9 mouse cellular contexts compared by ENCODE assay signal in the genomic region with DNA sequence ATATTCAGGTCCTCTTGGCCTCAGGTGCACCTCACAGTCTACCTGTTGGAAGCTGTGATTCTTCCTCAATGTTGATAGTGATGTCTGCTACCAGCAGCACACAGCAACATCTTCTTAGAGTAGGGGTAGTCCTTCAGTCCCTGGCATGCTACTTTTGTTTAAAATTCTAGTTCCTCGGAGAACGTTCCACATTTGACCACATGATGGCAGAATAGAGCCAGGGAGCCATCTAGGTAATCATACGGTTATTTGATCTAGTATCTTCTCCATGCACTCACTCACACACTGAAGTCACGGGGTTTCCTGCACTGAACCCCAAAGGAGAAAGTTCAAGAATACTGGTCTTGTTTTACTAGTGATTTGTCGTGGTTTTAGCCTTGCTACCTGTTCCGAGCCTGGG.
DNase-seq lines count a peak whose midpoint lies in the region; ATAC-seq and TF ChIP-seq lines count a peak whose summit lies in the region.
"Had no signal": no experiment of that assay in that cellular context is flagged by ENCODE, and none has a peak within 500 bp of the region (broad histone marks: within the 10 kb centered on the region; RNA-seq: fewer than 3 reads in every experiment).

No protein-coding gene starts in this region.

- H3K27ac ChIP-seq in forebrain, embryonic 14.5 days (ENCODE audit: low read depth, low read length), result no peak overlapping the region
- H3K27ac ChIP-seq in forebrain, embryonic 15.5 days (replicated peaks), result no peak overlapping the region
- no peak overlapping the region for H3K27ac ChIP-seq in midbrain, embryonic 11.5 days (ENCODE audit: low read depth, low read length)
- no peak overlapping the region for H3K27ac ChIP-seq in midbrain, embryonic 16.5 days (ENCODE audit: low read length)
- no peak overlapping the region for H3K27ac ChIP-seq in hindbrain, postnatal 0 days
- no peak overlapping the region for H3K27ac ChIP-seq in forebrain, embryonic 13.5 days
- H3K27ac ChIP-seq: heart, embryonic 15.5 days had no signal

- H3K4me2 ChIP-seq in forebrain, embryonic 14.5 days (ENCODE audit: low read length), result no peak overlapping the region
- H3K4me2 ChIP-seq in forebrain, embryonic 15.5 days (replicated peaks), result no peak overlapping the region
- H3K4me2 ChIP-seq in midbrain, embryonic 11.5 days, result no peak overlapping the region
- H3K4me2 ChIP-seq in midbrain, embryonic 16.5 days (ENCODE audit: low read length), result no peak overlapping the region
- no peak overlapping the region for H3K4me2 ChIP-seq in hindbrain, postnatal 0 days (ENCODE audit: low read depth, low read length)
- H3K4me2 ChIP-seq in forebrain, embryonic 13.5 days, result no peak overlapping the region
- H3K4me2 ChIP-seq: heart, embryonic 15.5 days had no signal

- peak; percentile 45 for DNase-seq in forebrain, embryonic 14.5 days (ENCODE audit: low spot score)
- peak; percentile 88 for DNase-seq in midbrain, embryonic 11.5 days (ENCODE audit: low spot score, missing footprints)
- peak; percentile 14 for DNase-seq in adrenal gland, adult 8-10 months
- DNase-seq in hindbrain, postnatal 0 days (ENCODE audit: low spot score), result peak; percentile 42

- TF ChIP-seq CTCF in hindbrain, postnatal 0 days (IDR thresholded peaks at IDR 0.05; ENCODE audit: low read depth), result peak; percentile 69

- no peaks in the 10 kb centered on the region for H3K4me1 ChIP-seq in forebrain, embryonic 14.5 days (ENCODE audit: control insufficient read depth, insufficient read depth, low read length)
- no peaks in the 10 kb centered on the region for H3K4me1 ChIP-seq in forebrain, embryonic 15.5 days
- H3K4me1 ChIP-seq in midbrain, embryonic 11.5 days (ENCODE audit: control insufficient read depth, insufficient read depth, low read length), result no peaks in the 10 kb centered on the region
- no peaks in the 10 kb centered on the region for H3K4me1 ChIP-seq in midbrain, embryonic 16.5 days (ENCODE audit: control insufficient read depth, insufficient read depth, low read length)
- no peaks in the 10 kb centered on the region for H3K4me1 ChIP-seq in hindbrain, postnatal 0 days (ENCODE audit: insufficient read depth, low read length)
- H3K4me1 ChIP-seq in forebrain, embryonic 13.5 days, result no peaks in the 10 kb centered on the region

- WGBS in forebrain, embryonic 14.5 days, result 28% methylated on average over 6 of the region's 6 CpGs
- 29% methylated on average over 6 of the region's 6 CpGs for WGBS in forebrain, embryonic 15.5 days
- WGBS in midbrain, embryonic 11.5 days, result 30% methylated on average over 6 of the region's 6 CpGs
- 30% methylated on average over 6 of the region's 6 CpGs for WGBS in midbrain, embryonic 16.5 days
- 29% methylated on average over 6 of the region's 6 CpGs for WGBS in hindbrain, postnatal 0 days
- 32% methylated on average over 6 of the region's 6 CpGs for WGBS in forebrain, embryonic 13.5 days

- no peaks in the 10 kb centered on the region for H3K27me3 ChIP-seq in forebrain, embryonic 14.5 days (replicated peaks; ENCODE audit: control insufficient read depth, insufficient read depth, low read length)
- H3K27me3 ChIP-seq in forebrain, embryonic 15.5 days, result no peaks in the 10 kb centered on the region
- no peaks in the 10 kb centered on the region for H3K27me3 ChIP-seq in midbrain, embryonic 11.5 days (ENCODE audit: control insufficient read depth, insufficient read depth, low read length)
- no peaks in the 10 kb centered on the region for H3K27me3 ChIP-seq in midbrain, embryonic 16.5 days (ENCODE audit: control insufficient read depth, insufficient read depth, low read depth, low read length)
- H3K27me3 ChIP-seq in hindbrain, postnatal 0 days (ENCODE audit: insufficient read depth, low read length), result no peaks in the 10 kb centered on the region
- no peaks in the 10 kb centered on the region for H3K27me3 ChIP-seq in forebrain, embryonic 13.5 days
- H3K27me3 ChIP-seq: heart, embryonic 15.5 days had no signal

- no peak overlapping the region for H3K4me3 ChIP-seq in forebrain, embryonic 14.5 days (ENCODE audit: low read depth, low read length)
- H3K4me3 ChIP-seq in forebrain, embryonic 15.5 days, result no peak overlapping the region
- H3K4me3 ChIP-seq in midbrain, embryonic 11.5 days (ENCODE audit: low read depth, low read length), result no peak overlapping the region
- no peak overlapping the region for H3K4me3 ChIP-seq in midbrain, embryonic 16.5 days (ENCODE audit: low read depth, low read length)
- H3K4me3 ChIP-seq in hindbrain, postnatal 0 days (ENCODE audit: low read length), result no peak overlapping the region
- no peak overlapping the region for H3K4me3 ChIP-seq in forebrain, embryonic 13.5 days
- H3K4me3 ChIP-seq: heart, embryonic 15.5 days had no signal

- no peaks in the 10 kb centered on the region for H3K36me3 ChIP-seq in forebrain, embryonic 14.5 days (ENCODE audit: control insufficient read depth, insufficient read depth, low read length)
- no peaks in the 10 kb centered on the region for H3K36me3 ChIP-seq in forebrain, embryonic 15.5 days
- no peaks in the 10 kb centered on the region for H3K36me3 ChIP-seq in midbrain, embryonic 11.5 days (ENCODE audit: control insufficient read depth, insufficient read depth, low read length)
- no peaks in the 10 kb centered on the region for H3K36me3 ChIP-seq in midbrain, embryonic 16.5 days (ENCODE audit: control insufficient read depth, insufficient read depth, low read length)
- H3K36me3 ChIP-seq in hindbrain, postnatal 0 days (ENCODE audit: insufficient read depth, low read length), result no peaks in the 10 kb centered on the region
- no peaks in the 10 kb centered on the region for H3K36me3 ChIP-seq in forebrain, embryonic 13.5 days (ENCODE audit: poor library complexity, severe bottlenecking)
- H3K36me3 ChIP-seq: heart, embryonic 15.5 days had no signal

- H3K9ac ChIP-seq in forebrain, embryonic 14.5 days (ENCODE audit: low read length), result no peak overlapping the region
- no peak overlapping the region for H3K9ac ChIP-seq in forebrain, embryonic 15.5 days (replicated peaks)
- no peak overlapping the region for H3K9ac ChIP-seq in midbrain, embryonic 11.5 days (ENCODE audit: low read length)
- H3K9ac ChIP-seq in midbrain, embryonic 16.5 days (ENCODE audit: low read depth, low read length), result no peak overlapping the region
- H3K9ac ChIP-seq in hindbrain, postnatal 0 days (replicated peaks; ENCODE audit: low read length), result no peak overlapping the region
- H3K9ac ChIP-seq in forebrain, embryonic 13.5 days, result no peak overlapping the region
- H3K9ac ChIP-seq: heart, embryonic 15.5 days had no signal

- H3K9me3 ChIP-seq in forebrain, embryonic 14.5 days (replicated peaks; ENCODE audit: control insufficient read depth, low read length), result no peaks in the 10 kb centered on the region
- no peaks in the 10 kb centered on the region for H3K9me3 ChIP-seq in forebrain, embryonic 15.5 days
- H3K9me3 ChIP-seq in midbrain, embryonic 11.5 days (ENCODE audit: control insufficient read depth, low read length), result no peaks in the 10 kb centered on the region
- H3K9me3 ChIP-seq in midbrain, embryonic 16.5 days (replicated peaks; ENCODE audit: control insufficient read depth, low read length, poor library complexity, severe bottlenecking), result no peaks in the 10 kb centered on the region
- H3K9me3 ChIP-seq in hindbrain, postnatal 0 days (ENCODE audit: low read length), result no peaks in the 10 kb centered on the region
- H3K9me3 ChIP-seq in forebrain, embryonic 13.5 days (replicated peaks), result no peaks in the 10 kb centered on the region
- H3K9me3 ChIP-seq: heart, embryonic 15.5 days had no signal

- ATAC-seq in forebrain, embryonic 14.5 days, result no peak
- ATAC-seq in forebrain, embryonic 15.5 days (replicated peaks), result no peak
- ATAC-seq in midbrain, embryonic 11.5 days (ENCODE audit: low FRiP score), result no peak
- ATAC-seq in midbrain, embryonic 16.5 days, result no peak
- no peak for ATAC-seq in hindbrain, postnatal 0 days
- peak; percentile 49; the same call in 1 of the 2 replicates for ATAC-seq in megakaryocyte, adult 5-6 weeks (ENCODE audit: poor library complexity, severe bottlenecking)
- ATAC-seq in forebrain, embryonic 13.5 days, result no peak

Comparison
In these comparisons a context has a peak if more than half of its experiments do, and no peak if none do; other contexts are left out.
1. DNase-seq: peak in every context shown above with its lines; median percentile 88 in midbrain, embryonic 11.5 days; 45 in forebrain, embryonic 14.5 days; 42 in hindbrain, postnatal 0 days; 14 in adrenal gland, adult 8-10 months.